Mouse (Mus musculus): ENCODE data around the gene Sphk1.
"Not testable (repeated sequence)": the region's sequence is repeated elsewhere in the genome, so short reads cannot be mapped to it uniquely, and the experiment has no call there.

The Sphk1 gene

GRCm38 (mm10) chr11:116530187-116531147, at the start of gene Sphk1:
Sphk1 (plus strand) TSS chr11:116530925.
- in situ Hi-C loops (cut with MboI) = no loop called here

GRCm38 (mm10) chr11:116480975-116481374, 49.8 kb upstream of the Sphk1 start:
- in situ Hi-C loops (cut with MboI) = no loop called here

GRCm38 (mm10) chr11:116481776-116482175, 48.9 kb upstream of the Sphk1 start:
- in situ Hi-C loops (cut with MboI) = no loop called here

- in situ Hi-C loops (cut with MboI) = no loop called here
Observed at GRCm38 (mm10) chr11:116484261-116484660, 46.5 kb upstream of the Sphk1 start.

GRCm38 (mm10) chr11:116488207-116488606, 42.5 kb upstream of the Sphk1 start:
- in situ Hi-C loops (cut with MboI) = no loop called here

- in situ Hi-C loops (cut with MboI) = no loop called here
Observed at GRCm38 (mm10) chr11:116488693-116489375, 41.9 kb upstream of the Sphk1 start.

GRCm38 (mm10) chr11:116489771-116490231, 40.9 kb upstream of the Sphk1 start:
- in situ Hi-C loops (cut with MboI) = no loop called here

GRCm38 (mm10) chr11:116490232-116491107, 40.3 kb upstream of the Sphk1 start:
- in situ Hi-C loops (cut with MboI) = no loop called here

GRCm38 (mm10) chr11:116491338-116491737, 39.4 kb upstream of the Sphk1 start:
- in situ Hi-C loops (cut with MboI) = no loop called here

- in situ Hi-C loops (cut with MboI) = not testable (repeated sequence)
Observed at GRCm38 (mm10) chr11:116492507-116492906, 38.2 kb upstream of the Sphk1 start.

- in situ Hi-C loops (cut with MboI) = no loop called here
Observed at GRCm38 (mm10) chr11:116493191-116493590, 37.5 kb upstream of the Sphk1 start.

- in situ Hi-C loops (cut with MboI) = no loop called here
Observed at GRCm38 (mm10) chr11:116493795-116494252, 36.9 kb upstream of the Sphk1 start, which contains the start of gene Prpsap1. Prpsap1 (minus strand) TSS chr11:116494202.

GRCm38 (mm10) chr11:116494474-116495174, 36.1 kb upstream of the Sphk1 start:
- in situ Hi-C loops (cut with MboI) = no loop called here

GRCm38 (mm10) chr11:116497313-116497712, 33.4 kb upstream of the Sphk1 start:
- in situ Hi-C loops (cut with MboI) = no loop called here

- in situ Hi-C loops (cut with MboI) = no loop called here
Observed at GRCm38 (mm10) chr11:116498596-116498995, 32.1 kb upstream of the Sphk1 start.

GRCm38 (mm10) chr11:116499018-116499417, 31.7 kb upstream of the Sphk1 start:
- in situ Hi-C loops (cut with MboI) = no loop called here

- in situ Hi-C loops (cut with MboI) = no loop called here
Observed at GRCm38 (mm10) chr11:116501005-116501746, 29.5 kb upstream of the Sphk1 start.

GRCm38 (mm10) chr11:116504516-116504915, 26.2 kb upstream of the Sphk1 start:
- in situ Hi-C loops (cut with MboI) = no loop called here

- in situ Hi-C loops (cut with MboI) = no loop called here
Observed at GRCm38 (mm10) chr11:116505573-116505972, 25.2 kb upstream of the Sphk1 start.
